Mouse (Mus musculus): ENCODE results near the gene Prodh2.

GRCm38 (mm10) chr7:30444971-30445751, 48.3 kb upstream of the Prodh2 start, which contains the start of gene Aplp1:
- peak; percentile 69; the same call in 1 of the 2 replicates for TF ChIP-seq POLR2A (IDR thresholded peaks at IDR 0.05; ENCODE audit: borderline replicate concordance, extremely low read depth, insufficient read depth, insufficient read length, poor library complexity, severe bottlenecking)
- no peak for TF ChIP-seq CTCF (IDR thresholded peaks at IDR 0.05; ENCODE audit: borderline replicate concordance, extremely low read depth, insufficient read depth, insufficient read length)

Measured in brain, embryonic 14.5 days (tissue).